Mouse (Mus musculus): ENCODE measurements around the gene Slc16a4. TPM values are rescaled to one million over a fixed set of nuclear protein-coding genes. Genes with fewer than 3 reads are reported as not detected.

Gene Slc16a4
- polyA plus RNA-seq, 1 experiment from 2014 or later = 1.5 TPM

- Histone ChIP-seq H3K36me3 (peaks cover 14% of the 10 kb centered on the region), H3K4me1 (replicated peaks) (peaks cover 21% of the 10 kb centered on the region), H3K27me3 (no peaks in the 10 kb centered on the region), H3K4me2 (peak overlapping the region; percentile 84), H3K9ac (peak overlapping the region; percentile 75), H3K4me3 (peak overlapping the region; percentile 86), H3K27ac (peak overlapping the region; percentile 94), H3K9me3 (replicated peaks) (no peaks in the 10 kb centered on the region)
- 9% methylated on average over 12 of the region's 12 CpGs for WGBS
- no peak for ATAC-seq (replicated peaks; ENCODE audit: insufficient number of reproducible peaks, insufficient read depth, low FRiP score, low read depth)
These were observed 43.3 kb downstream of the Slc16a4 start for GRCm38 (mm10) chr3:107334202-107334934.

GRCm38 (mm10) chr3:107343971-107344370 is 52.9 kb downstream of the Slc16a4 start:
- ATAC-seq (replicated peaks; ENCODE audit: insufficient number of reproducible peaks, insufficient read depth, low FRiP score, low read depth) = no peak
- no peaks in the 10 kb centered on the region for H3K36me3 ChIP-seq
- no peaks in the 10 kb centered on the region for H3K4me1 ChIP-seq (replicated peaks)
- no peak overlapping the region for H3K27ac ChIP-seq
- H3K9ac ChIP-seq = no peak overlapping the region
- H3K27me3 ChIP-seq = 0 out of 2 replicates have a peak, but pooled peaks cover 4% of the 10 kb centered on the region
- 59% methylated on average over 3 of the region's 3 CpGs for WGBS
- H3K9me3 ChIP-seq (replicated peaks) = no peaks in the 10 kb centered on the region
- no peak overlapping the region for H3K4me3 ChIP-seq
- no peak overlapping the region for H3K4me2 ChIP-seq

- Histone ChIP-seq H3K4me1 (replicated peaks) (no peaks in the 10 kb centered on the region), H3K36me3 (no peaks in the 10 kb centered on the region), H3K9ac (no peak overlapping the region), H3K4me3 (no peak overlapping the region), H3K27ac (no peak overlapping the region), H3K4me2 (no peak overlapping the region), H3K9me3 (replicated peaks) (no peaks in the 10 kb centered on the region), H3K27me3 (0 out of 2 replicates have a peak, but pooled peaks cover 4% of the 10 kb centered on the region)
- no peak for ATAC-seq (replicated peaks; ENCODE audit: insufficient number of reproducible peaks, insufficient read depth, low FRiP score, low read depth)
- 37% methylated on average over 3 of the region's 3 CpGs for WGBS
These were observed 54.1 kb downstream of the Slc16a4 start for GRCm38 (mm10) chr3:107345033-107345725.

GRCm38 (mm10) chr3:107349006-107349405 is 58.0 kb downstream of the Slc16a4 start:
- H3K27me3 ChIP-seq = no peaks in the 10 kb centered on the region
- H3K36me3 ChIP-seq = no peaks in the 10 kb centered on the region
- ATAC-seq (replicated peaks; ENCODE audit: insufficient number of reproducible peaks, insufficient read depth, low FRiP score, low read depth) = no peak
- H3K4me2 ChIP-seq = no peak overlapping the region
- no peak overlapping the region for H3K9ac ChIP-seq
- no peak overlapping the region for H3K27ac ChIP-seq
- no peak overlapping the region for H3K4me3 ChIP-seq
- no peaks in the 10 kb centered on the region for H3K4me1 ChIP-seq (replicated peaks)
- 59% methylated on average over 3 of the region's 3 CpGs for WGBS
- no peaks in the 10 kb centered on the region for H3K9me3 ChIP-seq (replicated peaks)

GRCm38 (mm10) chr3:107351706-107352105 is 60.7 kb downstream of the Slc16a4 start:
- Histone ChIP-seq H3K27ac (no peak overlapping the region), H3K36me3 (no peaks in the 10 kb centered on the region), H3K27me3 (no peaks in the 10 kb centered on the region; the same call in 1 of the 2 replicates), H3K4me2 (no peak overlapping the region), H3K4me3 (no peak overlapping the region), H3K4me1 (replicated peaks) (no peaks in the 10 kb centered on the region; the same call in 1 of the 2 replicates), H3K9me3 (replicated peaks) (no peaks in the 10 kb centered on the region), H3K9ac (no peak overlapping the region)
- ATAC-seq (replicated peaks; ENCODE audit: insufficient number of reproducible peaks, insufficient read depth, low FRiP score, low read depth) = no peak
- WGBS = 58% methylated on average over 3 of the region's 3 CpGs

GRCm38 (mm10) chr3:107355618-107356260 is 64.7 kb downstream of the Slc16a4 start:
- Histone ChIP-seq H3K9me3 (replicated peaks) (no peaks in the 10 kb centered on the region), H3K27me3 (no peaks in the 10 kb centered on the region; the same call in 1 of the 2 replicates), H3K4me3 (no peak overlapping the region), H3K9ac (no peak overlapping the region), H3K4me1 (replicated peaks) (peaks cover 13% of the 10 kb centered on the region), H3K36me3 (no peaks in the 10 kb centered on the region), H3K4me2 (no peak overlapping the region), H3K27ac (no peak overlapping the region)
- no peak for ATAC-seq (replicated peaks; ENCODE audit: insufficient number of reproducible peaks, insufficient read depth, low FRiP score, low read depth)
- 88% methylated on average over 5 of the region's 6 CpGs for WGBS

- Histone ChIP-seq H3K4me3 (peak overlapping the region; percentile 31), H3K4me2 (peak overlapping the region; percentile 60), H3K4me1 (replicated peaks) (peaks cover 15% of the 10 kb centered on the region), H3K9ac (peak overlapping the region; percentile 50), H3K27ac (no peak overlapping the region), H3K36me3 (no peaks in the 10 kb centered on the region), H3K9me3 (replicated peaks) (no peaks in the 10 kb centered on the region), H3K27me3 (no peaks in the 10 kb centered on the region; the same call in 1 of the 2 replicates)
- ATAC-seq (replicated peaks; ENCODE audit: insufficient number of reproducible peaks, insufficient read depth, low FRiP score, low read depth) = peak; percentile 78
- WGBS = 1% methylated on average over 11 of the region's 11 CpGs
These were observed 66.0 kb downstream of the Slc16a4 start for GRCm38 (mm10) chr3:107356964-107357441.

- no peaks in the 10 kb centered on the region for H3K36me3 ChIP-seq
- 64% methylated on average over 3 of the region's 3 CpGs for WGBS
- no peak for ATAC-seq (replicated peaks; ENCODE audit: insufficient number of reproducible peaks, insufficient read depth, low FRiP score, low read depth)
- H3K9me3 ChIP-seq (replicated peaks) = no peaks in the 10 kb centered on the region
- peaks cover 15% of the 10 kb centered on the region for H3K4me1 ChIP-seq (replicated peaks)
- H3K27me3 ChIP-seq = no peaks in the 10 kb centered on the region; the same call in 1 of the 2 replicates
- H3K27ac ChIP-seq = no peak overlapping the region
- H3K9ac ChIP-seq = no peak overlapping the region
- H3K4me3 ChIP-seq = no peak overlapping the region
- no peak overlapping the region for H3K4me2 ChIP-seq
These were observed 66.7 kb downstream of the Slc16a4 start for GRCm38 (mm10) chr3:107357700-107358234.

- Histone ChIP-seq H3K27me3 (no peaks in the 10 kb centered on the region; the same call in none of the 2 replicates), H3K4me1 (replicated peaks) (peaks cover 15% of the 10 kb centered on the region), H3K9ac (no peak overlapping the region), H3K36me3 (no peaks in the 10 kb centered on the region), H3K4me2 (no peak overlapping the region), H3K27ac (no peak overlapping the region), H3K4me3 (no peak overlapping the region), H3K9me3 (replicated peaks) (no peaks in the 10 kb centered on the region)
- ATAC-seq (replicated peaks; ENCODE audit: insufficient number of reproducible peaks, insufficient read depth, low FRiP score, low read depth) = no peak
- 51% methylated on average over 4 of the region's 4 CpGs for WGBS
These were observed 69.3 kb downstream of the Slc16a4 start for GRCm38 (mm10) chr3:107360341-107360740.
